Mouse (Mus musculus): ENCODE data around the gene Cela2a.

GRCm38 (mm10) chr4:141819316-141819715 is 6.6 kb downstream of the Cela2a start:
- TF ChIP-seq CTCF (IDR thresholded peaks at IDR 0.05; ENCODE audit: borderline replicate concordance, insufficient read depth, low read depth, low read length) (no peak), POLR2A (IDR thresholded peaks at IDR 0.05; ENCODE audit: borderline replicate concordance, insufficient read depth, low read length) (no peak)

Data from cerebellum, adult 2 months (tissue).